Mouse (Mus musculus): ENCODE results near the gene Cbfb.

- TF ChIP-seq POLR2A (IDR thresholded peaks at IDR 0.05; ENCODE audit: borderline replicate concordance, control insufficient read depth, low read depth, low read length) (no peak), CTCF (IDR thresholded peaks at IDR 0.05; ENCODE audit: control insufficient read depth, insufficient read depth, low read length) (no peak)
Observed at GRCm38 (mm10) chr8:105252680-105253537, 82.4 kb downstream of the Cbfb start.

Data from bone marrow, adult 2 months (tissue).